ENCODE assay signal across 9 mouse cellular contexts in genomic region chr11:84879007-84879771, GRCm38 (mm10). TPM values are rescaled to one million over a fixed set of nuclear protein-coding genes. Genes with fewer than 3 reads are reported as not detected.
DNase-seq lines count a peak whose midpoint lies in the region; ATAC-seq lines count a peak whose summit lies in the region.
"Had no signal": no experiment of that assay in that cellular context is flagged by ENCODE, and none has a peak within 500 bp of the region (broad histone marks: within the 10 kb centered on the region; RNA-seq: fewer than 3 reads in every experiment).

No protein-coding gene starts in this region.

- peak; percentile 74 for DNase-seq in 416B (ENCODE audit: low read depth)
- no peak for DNase-seq in liver, embryonic 13.5 days
- DNase-seq in gastrocnemius, postnatal 10 days, result no peak
- DNase-seq in layer of hippocampus, adult 11-12 months (ENCODE audit: low spot score), result no peak
- DNase-seq in cerebellum, adult 8-10 months, result no peak

- ATAC-seq in erythroblast, adult 5-6 weeks (replicated peaks; ENCODE audit: low FRiP score, poor library complexity, severe bottlenecking), result no peak
- ATAC-seq in embryonic facial prominence, embryonic 15.5 days (ENCODE audit: insufficient number of reproducible peaks, low FRiP score, low TSS enrichment, low read depth), result no peak
- no peak for ATAC-seq in liver, embryonic 13.5 days (ENCODE audit: low read depth)

- 20% methylated on average over 7 of the region's 7 CpGs for WGBS in embryonic facial prominence, embryonic 15.5 days
- WGBS in liver, embryonic 13.5 days (ENCODE audit: insufficient replicate concordance), result 11% methylated on average over 7 of the region's 7 CpGs

- no peaks in the 10 kb centered on the region for H3K27me3 ChIP-seq in erythroblast, embryonic 14.5 days (ENCODE audit: control insufficient read depth)
- H3K27me3 ChIP-seq in embryonic facial prominence, embryonic 15.5 days, result no peaks in the 10 kb centered on the region
- H3K27me3 ChIP-seq in liver, embryonic 13.5 days, result no peaks in the 10 kb centered on the region
- H3K27me3 ChIP-seq: Patski had no signal

- H3K4me2 ChIP-seq in embryonic facial prominence, embryonic 15.5 days (replicated peaks), result peak overlapping the region; percentile 91
- peak overlapping the region; percentile 100 for H3K4me2 ChIP-seq in liver, embryonic 13.5 days

- peak overlapping the region; percentile 70 for H3K9ac ChIP-seq in embryonic facial prominence, embryonic 15.5 days
- H3K9ac ChIP-seq in liver, embryonic 13.5 days, result peak overlapping the region; percentile 90

- no peaks in the 10 kb centered on the region for H3K9me3 ChIP-seq in erythroblast, embryonic 14.5 days (ENCODE audit: control insufficient read depth, low read length)
- no peaks in the 10 kb centered on the region for H3K9me3 ChIP-seq in embryonic facial prominence, embryonic 15.5 days (replicated peaks)
- H3K9me3 ChIP-seq in liver, embryonic 13.5 days (replicated peaks), result no peaks in the 10 kb centered on the region

- peaks cover 69% of the 10 kb centered on the region for H3K4me1 ChIP-seq in erythroblast, embryonic 14.5 days (ENCODE audit: control insufficient read depth)
- H3K4me1 ChIP-seq in embryonic facial prominence, embryonic 15.5 days, result peaks cover 17% of the 10 kb centered on the region
- H3K4me1 ChIP-seq in liver, embryonic 13.5 days (replicated peaks), result peaks cover 51% of the 10 kb centered on the region

- peaks cover 65% of the 10 kb centered on the region for H3K36me3 ChIP-seq in erythroblast, embryonic 14.5 days (ENCODE audit: control insufficient read depth)
- peaks cover 11% of the 10 kb centered on the region; the same call in 1 of the 2 replicates for H3K36me3 ChIP-seq in embryonic facial prominence, embryonic 15.5 days
- peaks cover 34% of the 10 kb centered on the region for H3K36me3 ChIP-seq in liver, embryonic 13.5 days

- peak overlapping the region; percentile 85 for H3K4me3 ChIP-seq in erythroblast, embryonic 14.5 days (replicated peaks)
- peak overlapping the region; percentile 89 for H3K4me3 ChIP-seq in embryonic facial prominence, embryonic 15.5 days (replicated peaks)
- H3K4me3 ChIP-seq in liver, embryonic 13.5 days (replicated peaks), result peak overlapping the region; percentile 88

- H3K27ac ChIP-seq in embryonic facial prominence, embryonic 15.5 days (replicated peaks), result peak overlapping the region; percentile 93
- peak overlapping the region; percentile 91 for H3K27ac ChIP-seq in liver, embryonic 13.5 days

RNA-seq across cellular contexts. Expression of gene Myo19, which starts 0.8 kb away (rescaled TPM):
- polyA plus RNA-seq in erythroblast, embryonic 14.5 days (2012), result 1.1 and 1.2 TPM in 2 replicates
- 2.3 and 4.8 TPM in 2 replicates for total RNA-seq in erythroblast, adult 5-6 weeks (2015; ENCODE audit: low replicate concordance)
- 0.94 and 3.6 TPM in 2 replicates for total RNA-seq in erythroblast, adult 5-6 weeks (2017; ENCODE audit: low replicate concordance)
- 11.5 and 14.2 TPM in 2 replicates for polyA plus RNA-seq in embryonic facial prominence, embryonic 15.5 days (2015; fragmentation: Nextera tagmentation; extraction: Ambion mirVana)
- polyA plus RNA-seq in liver, embryonic 13.5 days (2015; fragmentation: Nextera tagmentation; extraction: Ambion mirVana), result 3.4 and 5.2 TPM in 2 replicates
- 1 to 10 TPM; 4.4 to 5.3 TPM for total RNA-seq in gastrocnemius, postnatal 10 days (2021)

RNA-seq across cellular contexts. Expression of gene Pigw, which starts 0.9 kb away (rescaled TPM):
- polyA plus RNA-seq in erythroblast, embryonic 14.5 days (2012), result 0.11 and 0.14 TPM in 2 replicates
- 0.63 and 0.96 TPM in 2 replicates for total RNA-seq in erythroblast, adult 5-6 weeks (2015; ENCODE audit: low replicate concordance)
- 1.2 and 2.6 TPM in 2 replicates for total RNA-seq in erythroblast, adult 5-6 weeks (2017; ENCODE audit: low replicate concordance)
- polyA plus RNA-seq in embryonic facial prominence, embryonic 15.5 days (2015; fragmentation: Nextera tagmentation; extraction: Ambion mirVana), result 1.9 and 2.4 TPM in 2 replicates
- polyA plus RNA-seq in liver, embryonic 13.5 days (2015; fragmentation: Nextera tagmentation; extraction: Ambion mirVana), result 2.3 and 2.5 TPM in 2 replicates
- 1 to 10 TPM; 6.3 to 7.7 TPM for total RNA-seq in gastrocnemius, postnatal 10 days (2021)

RNA-seq across cellular contexts. Expression of gene Ggnbp2, which starts 8.6 kb away (rescaled TPM):
- 10.5 and 13.1 TPM in 2 replicates for polyA plus RNA-seq in erythroblast, embryonic 14.5 days (2012)
- total RNA-seq in erythroblast, adult 5-6 weeks (2015; ENCODE audit: low replicate concordance), result 150 and 159 TPM in 2 replicates
- total RNA-seq in erythroblast, adult 5-6 weeks (2017; ENCODE audit: low replicate concordance), result 179 and 325 TPM in 2 replicates
- polyA plus RNA-seq in embryonic facial prominence, embryonic 15.5 days (2015; fragmentation: Nextera tagmentation; extraction: Ambion mirVana), result 68.6 and 72.0 TPM in 2 replicates
- polyA plus RNA-seq in liver, embryonic 13.5 days (2015; fragmentation: Nextera tagmentation; extraction: Ambion mirVana), result 57.8 and 62.1 TPM in 2 replicates
- total RNA-seq in gastrocnemius, postnatal 10 days (2021), result 10 to 100 TPM; 40.6 to 52.8 TPM

RNA-seq across cellular contexts. Expression of gene Znhit3, which starts 37.0 kb away (rescaled TPM):
- polyA plus RNA-seq in erythroblast, embryonic 14.5 days (2012), result 0.20 and 0.47 TPM in 2 replicates
- 1.5 and 6.5 TPM in 2 replicates for total RNA-seq in erythroblast, adult 5-6 weeks (2015; ENCODE audit: low replicate concordance)
- total RNA-seq in erythroblast, adult 5-6 weeks (2017; ENCODE audit: low replicate concordance), result 3.7 and 9.1 TPM in 2 replicates
- polyA plus RNA-seq in embryonic facial prominence, embryonic 15.5 days (2015; fragmentation: Nextera tagmentation; extraction: Ambion mirVana), result 49.9 and 58.1 TPM in 2 replicates
- polyA plus RNA-seq in liver, embryonic 13.5 days (2015; fragmentation: Nextera tagmentation; extraction: Ambion mirVana), result 53.5 and 54.9 TPM in 2 replicates
- total RNA-seq in gastrocnemius, postnatal 10 days (2021), result 10 to 100 TPM in 1 of 2 experiments, 1 to 10 TPM in 1; 9.3 to 12.4 TPM

RNA-seq across cellular contexts. Expression of gene Dhrs11, which starts 50.4 kb away (rescaled TPM):
- 45.7 and 48.5 TPM in 2 replicates for polyA plus RNA-seq in erythroblast, embryonic 14.5 days (2012)
- total RNA-seq in erythroblast, adult 5-6 weeks (2015; ENCODE audit: low replicate concordance), result 897 and 1,040 TPM in 2 replicates
- 707 and 838 TPM in 2 replicates for total RNA-seq in erythroblast, adult 5-6 weeks (2017; ENCODE audit: low replicate concordance)
- 13.7 and 14.2 TPM in 2 replicates for polyA plus RNA-seq in embryonic facial prominence, embryonic 15.5 days (2015; fragmentation: Nextera tagmentation; extraction: Ambion mirVana)
- 184 and 190 TPM in 2 replicates for polyA plus RNA-seq in liver, embryonic 13.5 days (2015; fragmentation: Nextera tagmentation; extraction: Ambion mirVana)
- total RNA-seq in gastrocnemius, postnatal 10 days (2021), result 10 to 100 TPM; 19.2 to 22.6 TPM
